Mouse (Mus musculus) neural tube, embryonic 13.5 days (tissue): ENCODE measurements at regions not wholly inside any gene's neighbourhood (a gene's known extent, or its start where the extent isn't known, plus 50 kb on each side); places are given as distances from the start of the nearest gene placed in this dataset.

ENCODE experiments used
- ATAC-seq: fragments of 200-750 bp; cut with Nextera tagmentation; 2 replicates; pipeline ENCODE4 v1.8.0; 2017; ENCODE audit warnings: low read depth, mild to moderate bottlenecking, moderate TSS enrichment, moderate library complexity
- H3K27ac ChIP-seq: fragments of 300-500 bp; sonication (generic); replicated peaks from 2 replicates; pipeline ENCODE4 v1.5.1; 2015; ENCODE audit warnings: moderate library complexity, mild to moderate bottlenecking, inconsistent platforms
- H3K27me3 ChIP-seq: fragments of 300-500 bp; sonication (generic); 2 replicates; pipeline ENCODE4 v1.6.1; 2015; ENCODE audit warnings: mild to moderate bottlenecking, inconsistent platforms
- H3K36me3 ChIP-seq: fragments of 300-500 bp; sonication (generic); 2 replicates; pipeline ENCODE4 v1.6.1; 2015; ENCODE audit warnings: mild to moderate bottlenecking, inconsistent platforms
- H3K4me1 ChIP-seq: fragments of 300-500 bp; sonication (generic); replicated peaks from 2 replicates; pipeline ENCODE4 v1.6.1; 2015; ENCODE audit warnings: inconsistent platforms
- H3K4me2 ChIP-seq: fragments of 300-500 bp; sonication (generic); 2 replicates; pipeline ENCODE4 v1.6.1; 2015; ENCODE audit warnings: inconsistent platforms, mild to moderate bottlenecking, moderate library complexity
- H3K4me3 ChIP-seq: fragments of 300-500 bp; sonication (generic); 2 replicates; pipeline ENCODE4 v1.5.1; 2015; ENCODE audit warnings: mild to moderate bottlenecking, inconsistent platforms
- H3K9ac ChIP-seq: fragments of 300-500 bp; sonication (generic); 2 replicates; pipeline ENCODE4 v1.6.1; 2015; ENCODE audit warnings: moderate library complexity, mild to moderate bottlenecking, inconsistent platforms
- H3K9me3 ChIP-seq: fragments of 300-500 bp; sonication (generic); 2 replicates; pipeline ENCODE4 v1.6.1; 2016; ENCODE audit warnings: inconsistent platforms
- WGBS: fragments of 180-500 bp; shearing (Covaris S2); methylation state at CpG from one replicate; pipeline ENCODE4 v1.1.7; 2015; 5-methylcytosine and 5-hydroxymethylcytosine counted together

DNA sequence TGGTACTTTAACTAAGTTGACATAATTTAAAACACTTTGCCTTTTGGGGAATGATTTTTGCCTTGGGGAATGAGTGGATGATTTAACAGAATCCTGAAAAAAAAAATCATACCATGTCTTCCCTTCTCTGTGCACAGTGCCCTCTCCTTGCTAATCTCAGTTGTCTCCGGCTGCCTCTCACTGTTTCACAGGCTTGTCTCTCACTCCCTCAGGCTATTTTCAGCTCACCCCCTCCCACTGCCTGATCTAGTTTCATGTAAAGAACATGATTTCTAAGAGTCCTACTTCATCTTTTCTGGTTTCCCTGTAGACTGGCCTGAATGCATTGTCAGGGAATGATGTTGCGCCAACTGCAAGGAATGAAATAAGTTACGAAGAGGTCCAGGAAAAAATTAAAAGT is 231.2 kb downstream of the Brinp2 start:
- Histone ChIP-seq H3K4me1 (no peaks in the 10 kb centered on the region), H3K27me3 (no peaks in the 10 kb centered on the region), H3K27ac (no peak overlapping the region), H3K36me3 (no peaks in the 10 kb centered on the region), H3K4me2 (no peak overlapping the region), H3K9me3 (no peaks in the 10 kb centered on the region), H3K4me3 (no peak overlapping the region), H3K9ac (no peak overlapping the region)
- 80% methylated on average over 3 of the region's 3 CpGs for WGBS
- no peak for ATAC-seq

DNA sequence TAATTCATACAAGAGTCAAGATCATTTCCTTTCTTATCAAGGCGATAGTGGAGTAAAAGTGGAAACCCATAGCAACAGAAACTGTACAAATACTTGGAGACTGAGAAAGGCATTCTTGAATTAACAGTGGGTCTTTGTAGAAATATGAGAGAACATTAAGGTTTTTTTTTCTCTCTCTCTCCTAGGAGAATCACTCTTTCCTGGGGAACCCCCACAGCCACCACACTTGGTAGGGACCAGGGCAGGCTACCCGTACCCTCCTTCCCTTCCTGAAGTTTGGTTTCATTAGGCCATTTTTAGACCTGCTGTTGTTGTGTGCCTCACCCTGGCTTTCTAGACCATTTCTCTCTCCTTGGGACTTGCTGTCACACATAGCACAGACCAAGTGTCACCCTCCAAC is 229.9 kb downstream of the Brinp2 start:
- 84% methylated on average over 2 of the region's 2 CpGs for WGBS
- no peak overlapping the region for H3K9ac ChIP-seq

GRCm38 (mm10) chr1:158129243-158129770 is 226.8 kb downstream of the Brinp2 start:
- ATAC-seq = no peak
- Histone ChIP-seq H3K9ac (no peak overlapping the region), H3K9me3 (no peaks in the 10 kb centered on the region), H3K27ac (no peak overlapping the region), H3K4me3 (no peak overlapping the region), H3K4me2 (no peak overlapping the region), H3K27me3 (no peaks in the 10 kb centered on the region), H3K4me1 (no peaks in the 10 kb centered on the region), H3K36me3 (no peaks in the 10 kb centered on the region)
- WGBS = 91% methylated on average over 3 of the region's 3 CpGs

More for the DNA sequence above, 229.9 kb downstream of the Brinp2 start:
- Histone ChIP-seq H3K36me3 (no peaks in the 10 kb centered on the region), H3K4me2 (no peak overlapping the region), H3K9me3 (no peaks in the 10 kb centered on the region), H3K4me1 (no peaks in the 10 kb centered on the region), H3K27ac (no peak overlapping the region), H3K27me3 (no peaks in the 10 kb centered on the region), H3K4me3 (no peak overlapping the region)
- no peak for ATAC-seq

DNA sequence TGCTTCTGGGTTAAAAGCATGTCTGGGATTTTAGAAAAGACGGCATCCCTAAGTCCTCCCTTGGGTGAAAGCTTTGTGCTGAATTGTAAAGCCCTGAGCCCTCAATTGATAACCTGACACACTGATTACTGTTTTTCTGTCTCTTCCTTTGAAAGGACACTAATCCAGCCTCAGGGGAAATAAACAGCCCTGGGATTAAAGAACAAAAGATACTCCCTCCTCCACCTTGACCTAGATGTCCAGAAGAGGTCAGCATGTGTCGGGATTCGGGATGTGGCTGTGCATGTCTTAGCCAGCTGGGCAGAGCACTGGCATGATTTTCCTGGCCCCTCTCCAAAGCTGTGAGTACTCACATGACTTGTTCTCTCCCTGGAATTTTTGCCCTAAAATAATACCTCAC is 208.6 kb downstream of the Brinp2 start:
- WGBS = 3% methylated on average over 3 of the region's 3 CpGs
- ATAC-seq = no peak; the same call in 1 of the 2 replicates
- Histone ChIP-seq H3K36me3 (no peaks in the 10 kb centered on the region), H3K27ac (0 out of 2 replicates have a peak overlapping the region, but pooled peaks have one; percentile 15), H3K9me3 (no peaks in the 10 kb centered on the region), H3K4me3 (no peak overlapping the region), H3K9ac (no peak overlapping the region), H3K27me3 (no peaks in the 10 kb centered on the region), H3K4me1 (peaks cover 18% of the 10 kb centered on the region), H3K4me2 (no peak overlapping the region)

- Histone ChIP-seq H3K36me3 (no peaks in the 10 kb centered on the region), H3K27ac (peak overlapping the region; percentile 15; the same call in 1 of the 2 replicates), H3K4me2 (no peak overlapping the region), H3K27me3 (no peaks in the 10 kb centered on the region), H3K9ac (no peak overlapping the region), H3K4me3 (no peak overlapping the region), H3K9me3 (no peaks in the 10 kb centered on the region), H3K4me1 (peaks cover 18% of the 10 kb centered on the region)
- no peak for ATAC-seq
- WGBS = 68% methylated on average over 5 of the region's 5 CpGs
Observed at GRCm38 (mm10) chr1:158148035-158148434, 208.1 kb downstream of the Brinp2 start.

- 55% methylated on average over 2 of the region's 2 CpGs for WGBS
- H3K4me3 ChIP-seq = no peak overlapping the region
- H3K4me2 ChIP-seq = no peak overlapping the region
- no peaks in the 10 kb centered on the region for H3K9me3 ChIP-seq
- H3K4me1 ChIP-seq = peaks cover 10% of the 10 kb centered on the region; the same call in 1 of the 2 replicates
- H3K27ac ChIP-seq = 0 out of 2 replicates have a peak overlapping the region, but pooled peaks have one; percentile 6
- no peak for ATAC-seq
- no peaks in the 10 kb centered on the region for H3K27me3 ChIP-seq
- no peaks in the 10 kb centered on the region for H3K36me3 ChIP-seq
- no peak overlapping the region for H3K9ac ChIP-seq
Observed at GRCm38 (mm10) chr1:158161111-158161510, 195.0 kb downstream of the Brinp2 start.

DNA sequence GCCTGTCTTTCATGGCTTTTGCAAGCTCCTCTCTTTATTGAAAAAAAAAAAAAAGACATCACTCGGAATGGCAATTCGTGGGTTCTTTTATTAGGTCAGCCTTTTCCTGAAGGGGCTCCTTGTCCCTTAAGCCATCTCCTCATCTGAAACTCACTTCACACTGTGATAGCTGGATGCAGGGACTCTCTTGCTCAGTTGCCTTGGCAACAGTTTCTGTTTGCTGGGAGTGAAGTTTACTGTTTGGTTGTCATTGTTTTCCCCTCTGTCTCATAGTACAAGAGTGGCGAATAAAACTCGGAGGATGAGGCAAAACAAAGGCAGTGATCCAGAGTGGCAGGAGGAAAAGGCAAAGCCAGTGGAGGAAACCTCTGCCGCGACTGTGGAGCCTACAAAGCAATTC is 194.6 kb downstream of the Brinp2 start:
- Histone ChIP-seq H3K36me3 (no peaks in the 10 kb centered on the region), H3K4me2 (peak overlapping the region; percentile 17; the same call in 1 of the 2 replicates), H3K4me1 (peaks cover 10% of the 10 kb centered on the region; the same call in 1 of the 2 replicates), H3K27ac (peak overlapping the region; percentile 6; the same call in 1 of the 2 replicates), H3K9me3 (no peaks in the 10 kb centered on the region), H3K4me3 (no peak overlapping the region), H3K9ac (no peak overlapping the region), H3K27me3 (no peaks in the 10 kb centered on the region)
- 19% methylated on average over 6 of the region's 6 CpGs for WGBS
- ATAC-seq = peak; percentile 69; the same call in 1 of the 2 replicates

- Histone ChIP-seq H3K9ac (no peak overlapping the region), H3K9me3 (no peaks in the 10 kb centered on the region), H3K36me3 (no peaks in the 10 kb centered on the region), H3K4me2 (no peak overlapping the region), H3K4me1 (peaks cover 10% of the 10 kb centered on the region; the same call in 1 of the 2 replicates), H3K27me3 (no peaks in the 10 kb centered on the region), H3K27ac (no peak overlapping the region), H3K4me3 (no peak overlapping the region)
- ATAC-seq = no peak
Observed at GRCm38 (mm10) chr1:158163411-158163810, 192.7 kb downstream of the Brinp2 start.

DNA sequence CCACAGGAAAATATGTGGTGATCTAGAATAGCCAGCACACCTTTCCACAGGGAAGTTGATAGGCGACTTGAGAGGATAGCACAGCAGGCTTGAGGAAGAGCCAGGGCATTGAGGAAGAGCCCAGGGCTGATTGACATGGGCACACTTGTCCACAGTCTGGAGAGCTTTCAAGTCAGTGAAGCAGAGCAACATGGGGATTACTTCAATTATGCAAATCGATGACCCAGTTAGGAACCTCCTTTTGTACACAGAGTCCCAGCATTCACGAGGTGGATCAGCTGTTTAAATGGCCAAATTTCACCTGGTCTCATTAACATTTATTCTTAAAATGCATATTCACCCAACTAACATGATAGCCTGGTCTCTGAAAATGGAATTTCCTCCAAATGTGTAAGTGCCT is 186.1 kb downstream of the Brinp2 start:
- no peaks in the 10 kb centered on the region for H3K36me3 ChIP-seq
- no peak overlapping the region for H3K4me2 ChIP-seq
- 64% methylated on average over 3 of the region's 3 CpGs for WGBS
- no peaks in the 10 kb centered on the region for H3K9me3 ChIP-seq
- H3K4me1 ChIP-seq = no peaks in the 10 kb centered on the region
- H3K4me3 ChIP-seq = no peak overlapping the region
- no peak overlapping the region for H3K9ac ChIP-seq
- no peak overlapping the region for H3K27ac ChIP-seq
- H3K27me3 ChIP-seq = no peaks in the 10 kb centered on the region
- no peak for ATAC-seq

DNA sequence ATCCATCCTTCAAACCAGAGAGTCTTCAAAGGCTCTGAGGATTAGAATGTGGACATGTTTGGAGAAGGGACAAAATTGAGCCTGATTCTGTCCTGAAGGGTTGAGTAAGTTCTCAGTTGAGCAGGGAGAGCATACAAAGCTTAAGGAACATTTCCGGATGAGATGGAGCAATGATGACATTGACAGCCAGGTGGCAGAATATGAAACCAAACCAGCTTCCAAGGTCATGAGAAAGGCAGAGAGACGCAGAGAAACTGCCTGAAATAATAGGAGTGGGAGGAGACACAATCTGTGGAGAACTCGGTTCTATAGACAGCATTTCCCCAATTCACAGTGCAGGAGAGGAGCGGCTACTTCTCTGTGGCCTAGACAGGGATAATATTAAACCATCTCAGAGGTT is 176.0 kb downstream of the Brinp2 start:
- no peaks in the 10 kb centered on the region for H3K4me1 ChIP-seq
- H3K27ac ChIP-seq = no peak overlapping the region
- no peak overlapping the region for H3K4me3 ChIP-seq
- H3K27me3 ChIP-seq = no peaks in the 10 kb centered on the region
- no peak overlapping the region for H3K4me2 ChIP-seq
- H3K36me3 ChIP-seq = no peaks in the 10 kb centered on the region
- no peak overlapping the region for H3K9ac ChIP-seq
- H3K9me3 ChIP-seq = no peaks in the 10 kb centered on the region
- no peak for ATAC-seq
- WGBS = 62% methylated on average over 4 of the region's 4 CpGs

DNA sequence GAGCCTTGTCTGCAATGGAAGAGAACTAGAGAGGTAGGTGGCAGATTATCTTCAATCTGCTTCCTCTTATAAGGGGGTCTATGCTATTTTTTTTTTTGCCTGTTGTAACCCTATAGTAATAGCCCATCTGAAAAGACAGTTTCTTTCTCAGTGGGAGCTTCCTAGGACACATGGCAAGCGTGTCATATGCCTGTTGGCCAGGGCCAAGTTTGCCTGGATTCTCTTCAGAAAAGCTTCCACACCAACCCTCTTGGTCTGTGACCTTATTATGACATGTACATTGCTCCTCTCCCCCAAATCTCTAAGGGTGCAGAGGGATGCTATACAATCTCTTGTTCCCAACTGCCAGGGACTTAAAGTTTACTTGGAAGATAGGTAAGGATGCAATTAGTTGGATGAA is 174.8 kb downstream of the Brinp2 start:
- Histone ChIP-seq H3K4me2 (no peak overlapping the region), H3K36me3 (no peaks in the 10 kb centered on the region), H3K27me3 (no peaks in the 10 kb centered on the region), H3K27ac (no peak overlapping the region), H3K4me3 (no peak overlapping the region), H3K4me1 (no peaks in the 10 kb centered on the region), H3K9me3 (no peaks in the 10 kb centered on the region), H3K9ac (no peak overlapping the region)
- no peak for ATAC-seq
- 65% methylated on average over 1 of the region's 1 CpGs for WGBS

DNA sequence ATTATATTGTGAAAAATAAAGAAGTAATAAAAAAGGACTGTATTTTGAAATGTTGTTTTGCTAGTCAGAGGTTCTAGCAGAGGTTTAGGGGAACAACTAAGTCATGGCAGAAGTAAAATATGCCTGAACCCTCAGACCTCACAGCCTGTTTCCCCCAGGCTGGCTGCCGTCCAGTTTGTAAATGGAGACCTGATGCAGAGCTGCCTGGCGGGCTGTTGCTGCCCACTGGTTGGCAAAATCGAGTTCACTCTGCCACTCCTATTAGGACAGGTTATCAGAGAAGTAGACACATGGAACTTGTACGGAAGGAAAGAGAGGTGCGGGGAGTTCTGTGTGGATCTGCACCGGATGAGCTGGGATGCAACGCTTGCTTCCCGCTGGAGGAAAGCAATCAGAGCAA is 168.5 kb downstream of the Brinp2 start:
- H3K9ac ChIP-seq = no peak overlapping the region
- no peak overlapping the region for H3K4me3 ChIP-seq
- no peak overlapping the region for H3K27ac ChIP-seq
- no peaks in the 10 kb centered on the region for H3K27me3 ChIP-seq
- WGBS = 67% methylated on average over 8 of the region's 8 CpGs
- no peaks in the 10 kb centered on the region for H3K36me3 ChIP-seq
- no peak for ATAC-seq
- H3K9me3 ChIP-seq = no peaks in the 10 kb centered on the region
- no peak overlapping the region for H3K4me2 ChIP-seq
- H3K4me1 ChIP-seq = no peaks in the 10 kb centered on the region

GRCm38 (mm10) chr1:158192841-158193551 is 163.1 kb downstream of the Brinp2 start:
- Histone ChIP-seq H3K36me3 (no peaks in the 10 kb centered on the region), H3K4me2 (no peak overlapping the region), H3K4me3 (no peak overlapping the region), H3K27ac (0 out of 2 replicates have a peak overlapping the region, but pooled peaks have one; percentile 33), H3K9ac (no peak overlapping the region), H3K4me1 (peaks cover 13% of the 10 kb centered on the region), H3K27me3 (no peaks in the 10 kb centered on the region), H3K9me3 (no peaks in the 10 kb centered on the region)
- ATAC-seq = no peak
- 39% methylated on average over 12 of the region's 12 CpGs for whole genome bisulfite sequencing
